Mouse (Mus musculus): ENCODE measurements around the gene Rab44.

GRCm38 (mm10) chr17:29159320-29159719 is 45.4 kb downstream of the Rab44 start:
- TF ChIP-seq CTCF (conservative IDR thresholded peaks at IDR 0.05; ENCODE audit: insufficient read depth, insufficient read length, low read depth, low read length) (no peak), POLR2A (IDR thresholded peaks at IDR 0.05; ENCODE audit: low read depth, low read length) (no peak)
